Mouse (Mus musculus) midbrain, embryonic 16.5 days (tissue): ENCODE measurements at regions not wholly inside any gene's neighbourhood (a gene's known extent, or its start where the extent isn't known, plus 50 kb on each side); places are given as distances from the start of the nearest gene placed in this dataset.

ENCODE experiments used
- ATAC-seq: fragments of 200-750 bp; cut with Nextera tagmentation; 2 replicates; pipeline ENCODE4 v1.8.0; 2017; ENCODE audit warnings: moderate TSS enrichment
- H3K27ac ChIP-seq: fragments of 300-500 bp; sonication (generic); 2 replicates; pipeline ENCODE4 v1.5.1; 2014; ENCODE audit warnings: mild to moderate bottlenecking, low read length, mixed read lengths
- H3K27me3 ChIP-seq: fragments of 300-500 bp; sonication (generic); 2 replicates; pipeline ENCODE4 v1.6.1; 2014; ENCODE audit warnings: low read depth, low read length, mixed read lengths; ENCODE audit not compliant: control insufficient read depth, insufficient read depth
- H3K36me3 ChIP-seq: fragments of 300-500 bp; sonication (generic); 2 replicates; pipeline ENCODE4 v1.6.1; 2014; ENCODE audit warnings: mild to moderate bottlenecking, low read length, moderate library complexity, mixed read lengths; ENCODE audit not compliant: control insufficient read depth, insufficient read depth
- H3K4me1 ChIP-seq: fragments of 300-500 bp; sonication (generic); 2 replicates; pipeline ENCODE4 v1.6.1; 2014; ENCODE audit warnings: mild to moderate bottlenecking, low read length, mixed read lengths; ENCODE audit not compliant: control insufficient read depth, insufficient read depth
- H3K4me2 ChIP-seq: fragments of 300-500 bp; sonication (generic); 2 replicates; pipeline ENCODE4 v1.6.1; 2014; ENCODE audit warnings: mild to moderate bottlenecking, low read length, mixed read lengths
- H3K4me3 ChIP-seq: fragments of 300-500 bp; sonication (generic); 2 replicates; pipeline ENCODE4 v1.5.1; 2014; ENCODE audit warnings: low read depth, mild to moderate bottlenecking, low read length, moderate library complexity, mixed read lengths
- H3K9ac ChIP-seq: fragments of 300-500 bp; sonication (generic); 2 replicates; pipeline ENCODE4 v1.6.1; 2014; ENCODE audit warnings: low read depth, low read length, mixed read lengths
- H3K9me3 ChIP-seq: fragments of 300-500 bp; sonication (generic); replicated peaks from 2 replicates; pipeline ENCODE4 v1.6.1; 2014; ENCODE audit warnings: mild to moderate bottlenecking, low read length, mixed read lengths; ENCODE audit not compliant: control insufficient read depth, poor library complexity, severe bottlenecking
- WGBS: fragments of 180-500 bp; shearing (Covaris S2); extraction: QIAGEN DNeasy Blood & Tissue Kit; methylation state at CpG from one replicate; pipeline ENCODE4 v1.1.7; 2014; 5-methylcytosine and 5-hydroxymethylcytosine counted together

DNA sequence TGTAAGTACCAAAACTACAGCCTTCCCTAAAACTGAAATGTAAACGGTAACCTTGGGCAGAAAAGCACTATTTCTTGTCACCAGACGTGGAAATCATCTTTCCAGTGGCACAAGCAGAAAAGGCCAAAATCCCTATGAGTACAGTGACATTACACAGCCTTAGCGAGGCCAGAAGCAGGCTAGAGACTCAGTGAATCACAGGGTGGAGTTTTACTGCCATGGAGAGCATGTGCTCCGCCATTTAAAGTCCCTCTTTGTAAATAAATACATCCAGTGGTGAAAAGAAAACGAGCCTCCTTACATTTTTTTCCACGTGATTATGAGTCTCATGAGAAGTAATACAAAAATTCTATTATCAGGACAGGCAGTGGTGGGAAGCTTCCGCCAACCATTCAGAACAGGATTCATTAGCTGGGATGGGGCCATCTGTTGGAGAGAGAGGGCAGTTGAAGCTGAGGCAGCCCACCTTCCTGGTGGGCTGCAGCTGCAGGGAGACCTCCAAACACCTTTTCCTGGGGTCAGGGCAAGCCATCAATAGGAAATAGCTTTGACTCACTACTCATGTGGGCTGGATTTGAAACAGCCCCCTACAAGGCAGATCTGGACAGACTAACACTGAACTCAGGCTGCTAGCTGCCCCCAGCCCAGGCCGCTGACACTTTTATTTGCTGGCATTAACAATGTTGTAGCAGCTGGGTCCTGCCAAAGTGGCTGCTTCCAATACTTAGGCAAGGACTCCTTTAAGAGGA lies 146.5 kb upstream of the Hnrnpa3 start:
- Histone ChIP-seq H3K9me3 (no peaks in the 10 kb centered on the region), H3K27me3 (no peaks in the 10 kb centered on the region), H3K4me2 (no peak overlapping the region), H3K36me3 (no peaks in the 10 kb centered on the region), H3K4me3 (no peak overlapping the region), H3K4me1 (peaks cover 4% of the 10 kb centered on the region), H3K9ac (no peak overlapping the region), H3K27ac (no peak overlapping the region)
- WGBS, result 76% methylated on average over 8 of the region's 8 CpGs
- ATAC-seq, result no peak

DNA sequence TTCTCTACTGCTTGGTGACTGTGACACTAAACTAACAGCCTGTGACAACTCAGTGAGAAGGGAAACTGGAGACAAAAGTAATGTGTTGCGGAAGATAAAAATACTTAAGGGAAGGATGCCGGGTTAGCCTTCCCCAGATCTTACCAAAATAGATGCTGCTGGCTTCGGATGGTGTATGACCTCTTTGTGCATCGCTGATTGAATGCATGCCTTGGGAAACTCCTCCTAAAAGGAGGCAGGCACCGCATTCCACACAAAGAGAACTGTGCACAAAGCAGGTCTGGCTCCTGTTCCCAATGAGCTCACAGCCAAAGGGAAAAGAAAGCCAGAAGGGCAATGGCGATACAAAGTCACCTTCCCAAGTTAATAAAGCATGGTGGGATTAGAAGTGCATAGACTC lies 144.9 kb upstream of the Hnrnpa3 start:
- 49% methylated on average over 6 of the region's 6 CpGs for WGBS
- H3K4me2 ChIP-seq, result no peak overlapping the region
- H3K27me3 ChIP-seq, result no peaks in the 10 kb centered on the region
- no peak overlapping the region for H3K4me3 ChIP-seq
- no peaks in the 10 kb centered on the region for H3K36me3 ChIP-seq
- no peak overlapping the region for H3K27ac ChIP-seq
- no peak for ATAC-seq
- peaks cover 4% of the 10 kb centered on the region for H3K4me1 ChIP-seq
- H3K9ac ChIP-seq, result no peak overlapping the region
- H3K9me3 ChIP-seq, result no peaks in the 10 kb centered on the region

DNA sequence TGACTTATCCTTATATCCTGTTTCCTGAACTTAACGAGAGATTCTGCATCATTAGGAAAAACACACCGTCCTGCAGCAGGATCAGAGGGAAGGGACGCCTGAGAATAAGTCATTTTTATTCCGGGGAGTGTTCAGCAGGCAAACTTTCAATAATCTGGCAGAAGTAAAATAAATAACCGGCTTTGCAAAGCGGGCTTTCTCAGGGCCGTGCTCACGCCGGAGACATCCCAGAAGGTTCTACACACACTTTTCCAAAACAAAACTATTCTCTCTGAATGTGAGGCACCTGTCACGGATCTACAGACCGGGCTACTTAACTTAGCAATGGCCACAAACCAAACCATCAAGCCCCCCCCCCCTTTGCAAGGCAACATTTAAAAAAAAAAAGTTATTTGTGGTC lies 142.8 kb upstream of the Hnrnpa3 start:
- H3K9me3 ChIP-seq, result no peaks in the 10 kb centered on the region
- 81% methylated on average over 11 of the region's 11 CpGs for WGBS
- no peaks in the 10 kb centered on the region for H3K4me1 ChIP-seq
- H3K27me3 ChIP-seq, result no peaks in the 10 kb centered on the region
- H3K4me3 ChIP-seq, result no peak overlapping the region
- no peak overlapping the region for H3K27ac ChIP-seq
- no peaks in the 10 kb centered on the region for H3K36me3 ChIP-seq
- no peak overlapping the region for H3K9ac ChIP-seq
- ATAC-seq, result no peak
- H3K4me2 ChIP-seq, result no peak overlapping the region

DNA sequence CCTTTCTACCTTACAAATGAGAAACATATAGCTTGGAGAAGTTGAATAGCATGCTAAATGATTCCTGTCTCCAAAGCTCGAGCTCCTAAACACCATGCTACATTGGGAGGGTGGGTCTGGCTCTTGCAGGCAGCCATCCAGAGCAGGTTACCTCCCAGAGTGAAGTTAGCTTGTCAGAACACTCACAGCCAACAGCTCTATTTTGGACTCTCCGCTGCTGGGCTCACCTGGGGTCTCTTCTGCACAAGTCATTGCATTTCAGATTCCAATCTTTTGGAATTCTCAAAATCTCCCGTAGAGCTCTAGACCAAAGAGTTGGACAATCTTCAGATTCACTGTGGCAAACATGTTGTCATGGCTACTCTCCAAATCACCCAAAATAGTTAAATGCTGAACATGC lies 142.0 kb upstream of the Hnrnpa3 start:
- Histone ChIP-seq H3K4me3 (no peak overlapping the region), H3K9me3 (no peaks in the 10 kb centered on the region), H3K27ac (no peak overlapping the region), H3K4me1 (no peaks in the 10 kb centered on the region), H3K27me3 (no peaks in the 10 kb centered on the region), H3K4me2 (no peak overlapping the region), H3K36me3 (no peaks in the 10 kb centered on the region), H3K9ac (no peak overlapping the region)
- 74% methylated on average over 3 of the region's 3 CpGs for WGBS
- no peak for ATAC-seq

DNA sequence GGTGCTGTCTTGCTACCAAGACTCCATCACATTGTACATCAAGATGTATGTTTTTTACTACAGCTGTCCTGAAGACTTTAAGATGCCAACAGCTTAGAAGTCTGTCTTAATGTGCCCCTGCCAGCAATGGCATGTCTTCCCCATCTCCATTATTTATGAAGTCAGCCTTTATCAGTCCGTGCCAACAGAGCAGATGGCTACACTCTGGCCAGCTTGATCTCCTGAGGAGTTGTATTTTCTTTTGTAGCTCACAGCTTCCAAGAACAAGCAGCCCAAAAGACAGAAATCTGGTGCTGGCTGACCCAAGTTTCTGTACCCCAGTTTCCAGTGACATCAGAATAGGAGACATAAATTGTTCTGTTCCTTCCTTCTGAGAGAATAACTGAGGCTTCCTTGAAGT lies 140.5 kb upstream of the Hnrnpa3 start:
- no peak overlapping the region for H3K4me2 ChIP-seq
- no peaks in the 10 kb centered on the region for H3K36me3 ChIP-seq
- H3K9ac ChIP-seq, result no peak overlapping the region
- 55% methylated on average over 1 of the region's 1 CpGs for whole genome bisulfite sequencing
- no peaks in the 10 kb centered on the region for H3K9me3 ChIP-seq
- no peak overlapping the region for H3K27ac ChIP-seq
- H3K4me1 ChIP-seq, result no peaks in the 10 kb centered on the region
- no peak for ATAC-seq
- no peaks in the 10 kb centered on the region for H3K27me3 ChIP-seq
- H3K4me3 ChIP-seq, result no peak overlapping the region

DNA sequence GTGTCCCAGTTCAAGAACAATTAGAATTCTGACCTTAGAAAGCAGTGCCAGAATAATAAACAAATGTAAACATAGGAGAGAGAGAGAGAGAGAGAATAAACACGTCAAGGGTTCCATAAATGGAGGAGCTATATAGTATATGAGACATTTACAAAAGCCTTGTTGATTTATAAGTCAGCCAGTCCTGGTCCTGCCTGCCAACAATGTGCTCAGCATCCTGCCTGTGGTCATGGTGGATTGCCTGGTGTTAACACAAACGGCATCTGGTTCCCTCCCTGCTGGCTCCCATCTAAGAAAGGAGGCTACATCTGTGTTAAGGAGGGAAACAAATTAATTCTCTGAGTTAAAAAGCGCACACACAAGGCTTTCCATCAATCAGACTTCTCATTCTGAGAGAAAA lies 133.5 kb upstream of the Hnrnpa3 start:
- no peak overlapping the region for H3K4me3 ChIP-seq
- H3K27me3 ChIP-seq, result no peaks in the 10 kb centered on the region
- no peak overlapping the region for H3K27ac ChIP-seq
- 39% methylated on average over 3 of the region's 3 CpGs for WGBS
- no peak overlapping the region for H3K9ac ChIP-seq
- H3K36me3 ChIP-seq, result no peaks in the 10 kb centered on the region
- H3K4me2 ChIP-seq, result no peak overlapping the region
- ATAC-seq, result no peak
- H3K9me3 ChIP-seq, result no peaks in the 10 kb centered on the region
- no peaks in the 10 kb centered on the region for H3K4me1 ChIP-seq

DNA sequence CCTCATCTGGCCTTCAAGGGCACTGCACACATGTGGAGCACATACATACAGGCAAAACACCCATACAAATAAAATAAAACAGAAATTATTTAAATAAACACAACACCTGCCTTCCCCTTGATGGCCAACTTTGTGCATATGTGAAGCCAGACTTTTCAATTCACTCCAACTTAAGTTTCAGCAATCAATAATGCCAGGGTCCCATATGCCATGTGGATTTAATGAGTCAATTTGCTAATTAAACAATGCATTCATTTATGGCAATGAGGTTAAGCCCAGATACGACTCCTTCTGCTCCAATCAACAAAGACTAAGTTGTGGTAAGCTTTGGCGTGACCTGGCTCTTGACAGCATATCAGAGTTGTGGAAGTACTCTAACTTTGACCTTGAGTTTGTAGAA lies 130.4 kb upstream of the Hnrnpa3 start:
- Histone ChIP-seq H3K4me3 (no peak overlapping the region), H3K36me3 (no peaks in the 10 kb centered on the region)

DNA sequence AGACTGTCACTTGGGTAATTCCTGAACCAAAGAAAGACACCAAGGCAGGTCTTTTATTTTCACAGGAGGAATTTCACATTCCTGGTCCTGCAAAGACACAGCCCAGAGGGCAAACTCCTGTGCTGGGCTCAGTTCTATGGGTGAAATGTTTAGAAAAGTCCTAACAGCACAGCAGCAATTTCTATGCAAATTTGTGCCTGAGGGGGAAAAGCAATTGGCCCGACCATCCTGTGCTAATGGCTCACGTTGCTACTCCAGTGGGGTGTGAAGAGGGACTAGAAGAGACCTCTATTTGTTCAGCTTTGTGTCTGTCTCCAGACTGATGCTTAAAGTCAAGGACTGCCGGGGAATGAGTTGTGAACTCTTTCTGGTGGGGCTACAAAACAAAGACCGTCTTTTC lies 120.9 kb upstream of the Hnrnpa3 start:
- WGBS, result 34% methylated on average over 4 of the region's 4 CpGs
- H3K4me1 ChIP-seq, result no peaks in the 10 kb centered on the region
- H3K9ac ChIP-seq, result no peak overlapping the region
- no peak overlapping the region for H3K4me3 ChIP-seq
- no peak overlapping the region for H3K27ac ChIP-seq
- no peak for ATAC-seq
- no peak overlapping the region for H3K4me2 ChIP-seq
- H3K27me3 ChIP-seq, result no peaks in the 10 kb centered on the region
- no peaks in the 10 kb centered on the region for H3K9me3 ChIP-seq
- no peaks in the 10 kb centered on the region for H3K36me3 ChIP-seq

More for the DNA sequence above, 130.4 kb upstream of the Hnrnpa3 start:
- no peaks in the 10 kb centered on the region for H3K27me3 ChIP-seq
- ATAC-seq, result no peak
- no peak overlapping the region for H3K4me2 ChIP-seq
- no peak overlapping the region for H3K9ac ChIP-seq
- H3K9me3 ChIP-seq, result no peaks in the 10 kb centered on the region
- no peaks in the 10 kb centered on the region for H3K4me1 ChIP-seq
- no peak overlapping the region for H3K27ac ChIP-seq
- WGBS, result 84% methylated on average over 2 of the region's 2 CpGs

DNA sequence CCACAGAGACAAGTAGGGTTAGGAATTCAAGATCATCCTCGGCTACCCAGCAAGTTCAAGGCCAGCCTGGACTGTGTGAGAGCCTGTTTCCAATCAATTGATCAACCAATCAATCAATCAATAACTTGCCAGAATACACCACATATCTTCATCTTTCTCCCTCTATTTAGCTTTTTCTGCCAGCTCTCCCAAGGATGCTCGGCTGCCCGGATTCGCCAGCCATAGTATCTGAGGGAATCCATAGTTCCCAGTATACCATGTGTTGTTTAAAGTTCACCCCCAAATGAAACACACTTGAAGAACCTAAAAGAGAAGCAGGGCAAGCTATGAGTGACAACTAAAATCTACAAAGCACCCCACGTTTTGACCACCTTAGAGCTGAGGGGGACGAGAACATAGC lies 119.3 kb upstream of the Hnrnpa3 start:
- H3K36me3 ChIP-seq, result no peaks in the 10 kb centered on the region
- no peak overlapping the region for H3K4me3 ChIP-seq
- WGBS, result 90% methylated on average over 6 of the region's 6 CpGs
- ATAC-seq, result no peak
- no peak overlapping the region for H3K27ac ChIP-seq
- H3K9ac ChIP-seq, result no peak overlapping the region
- H3K4me2 ChIP-seq, result no peak overlapping the region
- no peaks in the 10 kb centered on the region for H3K9me3 ChIP-seq
- H3K27me3 ChIP-seq, result no peaks in the 10 kb centered on the region
- no peaks in the 10 kb centered on the region for H3K4me1 ChIP-seq
